Mouse (Mus musculus) midbrain, embryonic 14.5 days (tissue): ENCODE measurements around the gene Scgb2b3. TPM values are rescaled to one million over a fixed set of nuclear protein-coding genes. Genes with fewer than 3 reads are reported as not detected.

Experiments used
- ATAC-seq: fragments of 200-750 bp; cut with Nextera tagmentation; 2 replicates; pipeline ENCODE4 v1.8.0; 2017; ENCODE audit warnings: moderate number of reproducible peaks, moderate library complexity; ENCODE audit not compliant: low FRiP score, low TSS enrichment
- DNase-seq: peaks from one replicate; pipeline ENCODE4 v3.0.0-alpha.2; 2015
- H3K27ac ChIP-seq: fragments of 300-500 bp; sonication (generic); replicated peaks from 2 replicates; pipeline ENCODE4 v1.5.1; 2014; ENCODE audit warnings: mild to moderate bottlenecking, low read depth, low read length, moderate library complexity
- H3K27me3 ChIP-seq: fragments of 300-500 bp; sonication (generic); 2 replicates; pipeline ENCODE4 v1.6.1; 2014; ENCODE audit warnings: low read length, control low read depth, mixed read lengths; ENCODE audit not compliant: control insufficient read depth, insufficient read depth
- H3K36me3 ChIP-seq: fragments of 300-500 bp; sonication (generic); 2 replicates; pipeline ENCODE4 v1.6.1; 2014; ENCODE audit warnings: low read length, control low read depth; ENCODE audit not compliant: control insufficient read depth, insufficient read depth
- H3K4me1 ChIP-seq: fragments of 300-500 bp; sonication (generic); 2 replicates; pipeline ENCODE4 v1.6.1; 2014; ENCODE audit warnings: mild to moderate bottlenecking, antibody characterized with exemption, low read length, control low read depth; ENCODE audit not compliant: control insufficient read depth, insufficient read depth
- H3K4me2 ChIP-seq: fragments of 300-500 bp; sonication (generic); 2 replicates; pipeline ENCODE4 v1.6.1; 2014; ENCODE audit warnings: mild to moderate bottlenecking, low read length, moderate library complexity
- H3K4me3 ChIP-seq: fragments of 300-500 bp; sonication (generic); replicated peaks from 2 replicates; pipeline ENCODE4 v1.5.1; 2014; ENCODE audit warnings: low read depth, low read length
- H3K9ac ChIP-seq: fragments of 300-500 bp; sonication (generic); replicated peaks from 2 replicates; pipeline ENCODE4 v1.6.1; 2014; ENCODE audit warnings: mild to moderate bottlenecking, low read length, moderate library complexity
- H3K9me3 ChIP-seq: fragments of 300-500 bp; sonication (generic); 2 replicates; pipeline ENCODE4 v1.6.1; 2016; ENCODE audit warnings: low read length, control low read depth, mixed read lengths; ENCODE audit not compliant: control insufficient read depth
- WGBS: fragments of 180-500 bp; shearing (Covaris S2); extraction: QIAGEN DNeasy Blood & Tissue Kit; methylation state at CpG from one replicate; pipeline ENCODE4 v1.1.7; 2014; 5-methylcytosine and 5-hydroxymethylcytosine counted together
- polyA plus RNA-seq: library from polyadenylated mRNA; unstranded; fragments of >200 nt; fragmentation: Nextera tagmentation; extraction: Ambion mirVana; gene quantifications from 2 replicates; pipeline ENCODE4 v1.2.1, GENCODE M21; 2014

Gene Scgb2b3
- polyA plus RNA-seq: not detected in 2 replicates

DNA sequence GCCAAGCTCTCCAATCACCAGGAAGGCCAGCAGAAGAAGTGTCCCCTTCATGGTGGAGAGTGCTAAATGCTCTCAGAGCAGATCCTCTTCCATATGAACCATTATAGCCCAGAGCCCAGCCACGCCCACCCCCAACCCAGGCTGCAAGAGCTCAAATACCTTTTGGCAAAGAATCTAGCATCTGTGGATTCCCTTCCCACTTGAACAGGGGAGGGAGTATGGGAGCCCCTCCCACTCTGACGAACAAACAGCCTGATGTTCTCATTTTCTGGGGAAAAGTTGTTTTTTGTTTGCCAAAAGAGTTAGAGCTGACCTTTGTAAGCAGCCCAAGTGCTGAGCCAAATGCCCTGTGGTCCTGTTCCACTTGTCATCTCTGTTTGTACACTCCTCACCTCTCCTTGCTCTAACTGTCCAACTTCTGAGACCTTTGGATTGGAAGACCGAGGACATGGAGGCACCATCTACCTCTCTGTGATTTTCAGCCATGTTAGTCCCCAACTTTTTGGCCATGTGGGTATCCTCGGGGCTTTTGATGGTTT lies at the start of gene Scgb2b3:
Gene Scgb2b3, minus strand, starts transcription at position 51 of the 539 bp plus-strand sequence.
- DNase-seq (no peak), ATAC-seq (no peak)
- 67% methylated on average over 4 of the region's 4 CpGs for WGBS
- H3K36me3 ChIP-seq: no peaks in the 10 kb centered on the region
- H3K9ac ChIP-seq: no peak within 1 kb of the TSS
- H3K9me3 ChIP-seq: peaks cover 24% of the 10 kb centered on the region
- no peak within 1 kb of the TSS for H3K4me3 ChIP-seq
- H3K27ac ChIP-seq: no peak within 1 kb of the TSS
- H3K27me3 ChIP-seq: no peaks in the 10 kb centered on the region
- no peak within 1 kb of the TSS for H3K4me2 ChIP-seq
- no peaks in the 10 kb centered on the region for H3K4me1 ChIP-seq

DNA sequence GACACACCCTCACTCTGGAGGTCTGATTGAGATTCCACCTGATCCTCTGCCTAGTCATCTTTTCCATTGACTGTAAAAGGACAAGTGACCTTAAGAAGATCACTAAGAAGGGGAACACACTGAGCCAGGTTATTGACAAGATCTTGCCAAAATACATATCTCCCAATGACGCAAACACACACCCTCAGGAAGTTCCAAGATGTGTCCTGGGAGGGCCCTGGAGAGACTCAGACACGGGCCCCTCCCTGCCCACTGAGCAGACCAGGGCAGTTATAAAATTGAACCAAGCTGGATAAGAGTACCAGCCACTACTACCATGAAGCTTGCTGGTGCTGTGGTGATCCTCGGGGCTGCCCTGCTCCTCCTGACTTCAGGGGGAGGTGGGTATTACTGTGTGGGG lies 13.4 kb upstream of the Scgb2b3 start, which contains the start of gene Scgb1b3:
Gene Scgb1b3, plus strand, starts transcription at position 301 of the 400 bp plus-strand sequence.
- DNase-seq (no peak), ATAC-seq (no peak)
- no peaks in the 10 kb centered on the region for H3K4me1 ChIP-seq
- no peaks in the 10 kb centered on the region for H3K27me3 ChIP-seq
- H3K4me3 ChIP-seq: no peak within 1 kb of the TSS
- H3K4me2 ChIP-seq: no peak within 1 kb of the TSS
- no peak within 1 kb of the TSS for H3K9ac ChIP-seq
- no peaks in the 10 kb centered on the region for H3K36me3 ChIP-seq
- H3K27ac ChIP-seq: no peak within 1 kb of the TSS
- WGBS: 75% methylated on average over 3 of the region's 3 CpGs
- peaks cover 30% of the 10 kb centered on the region for H3K9me3 ChIP-seq

Other genes starting within 250 kb of the Scgb2b3 start
- 0.26 TPM in 1 of 2 replicates, not detected in the other for gene Hpn, start 246.8 kb downstream of the Scgb2b3 start, polyA plus RNA-seq
- gene Scn1b, start 235.1 kb downstream of the Scgb2b3 start, polyA plus RNA-seq: 5.6 TPM in 2 replicates
- gene Gramd1a, start 206.2 kb downstream of the Scgb2b3 start, polyA plus RNA-seq: 205 and 232 TPM in 2 replicates
- gene Scgb2b2, start 71.6 kb downstream of the Scgb2b3 start, polyA plus RNA-seq: not detected in 2 replicates
- not detected in 2 replicates for gene Scgb1b2, start 70.3 kb downstream of the Scgb2b3 start, polyA plus RNA-seq
- not detected in 2 replicates for gene Scgb1b3, start 13.5 kb upstream of the Scgb2b3 start, polyA plus RNA-seq